Mouse (Mus musculus): ENCODE data around the gene Spice1. TPM values are rescaled to one million over a fixed set of nuclear protein-coding genes. Genes with fewer than 3 reads are reported as not detected.
A peak's percentile ranks its signal among the peaks of the same experiment; 100 is the strongest.

The Spice1 gene
- total and polyA plus RNA-seq, 2 experiments from 2014 or later = 6.0 to 8.4 TPM

GRCm38 (mm10) chr16:44356291-44356690, 9.4 kb downstream of the Spice1 start:
- Histone ChIP-seq H3K36me3 (replicated peaks; ENCODE audit: control insufficient read depth, insufficient read depth, low read length) (0 out of 2 replicates have a peak, but pooled peaks cover 14% of the 10 kb centered on the region), H3K9ac (replicated peaks; ENCODE audit: low read depth, low read length) (no peak overlapping the region), H3K4me1 (ENCODE audit: control insufficient read depth, insufficient read depth) (no peaks in the 10 kb centered on the region), H3K27me3 (ENCODE audit: control insufficient read depth, insufficient read depth, low read length) (no peaks in the 10 kb centered on the region), H3K4me3 (ENCODE audit: low read depth, low read length) (no peak overlapping the region), H3K27ac (ENCODE audit: low read depth) (peak overlapping the region; percentile 71), H3K4me2 (ENCODE audit: low read depth, low read length) (no peak overlapping the region), H3K9me3 (replicated peaks; ENCODE audit: control insufficient read depth, low read length) (no peaks in the 10 kb centered on the region)
- WGBS = 49% methylated on average over 7 of the region's 7 CpGs
- ATAC-seq (ENCODE audit: insufficient read depth, low read depth) (no peak), DNase-seq (ENCODE audit: low spot score) (no peak)
- TF ChIP-seq CTCF (IDR thresholded peaks at IDR 0.05; ENCODE audit: low read depth) (no peak), EP300 (IDR thresholded peaks at IDR 0.05; ENCODE audit: low read depth) (no peak)

GRCm38 (mm10) chr16:44357571-44358268, 10.8 kb downstream of the Spice1 start:
- H3K9ac ChIP-seq (replicated peaks; ENCODE audit: low read depth, low read length) = no peak overlapping the region
- 70% methylated on average over 4 of the region's 4 CpGs for WGBS
- 0 out of 2 replicates have a peak, but pooled peaks cover 18% of the 10 kb centered on the region for H3K36me3 ChIP-seq (replicated peaks; ENCODE audit: control insufficient read depth, insufficient read depth, low read length)
- H3K27ac ChIP-seq (ENCODE audit: low read depth) = peak overlapping the region; percentile 53
- no peaks in the 10 kb centered on the region for H3K9me3 ChIP-seq (replicated peaks; ENCODE audit: control insufficient read depth, low read length)
- DNase-seq (ENCODE audit: low spot score) = peak; percentile 72
- no peaks in the 10 kb centered on the region for H3K4me1 ChIP-seq (ENCODE audit: control insufficient read depth, insufficient read depth)
- H3K27me3 ChIP-seq (ENCODE audit: control insufficient read depth, insufficient read depth, low read length) = no peaks in the 10 kb centered on the region
- H3K4me2 ChIP-seq (ENCODE audit: low read depth, low read length) = no peak overlapping the region
- ATAC-seq (ENCODE audit: insufficient read depth, low read depth) = peak; percentile 82
- no peak for TF ChIP-seq CTCF (IDR thresholded peaks at IDR 0.05; ENCODE audit: low read depth)
- no peak overlapping the region for H3K4me3 ChIP-seq (ENCODE audit: low read depth, low read length)

- 86% methylated on average over 10 of the region's 10 CpGs for WGBS
- ATAC-seq (ENCODE audit: insufficient read depth, low read depth) (no peak; the same call in 1 of the 2 replicates), DNase-seq (ENCODE audit: low spot score) (peak; percentile 28)
- H3K9ac ChIP-seq (replicated peaks; ENCODE audit: low read depth, low read length) = no peak overlapping the region
- peaks cover 34% of the 10 kb centered on the region for H3K36me3 ChIP-seq (replicated peaks; ENCODE audit: control insufficient read depth, insufficient read depth, low read length)
- TF ChIP-seq CTCF (IDR thresholded peaks at IDR 0.05; ENCODE audit: low read depth) (peak; percentile 73), EP300 (IDR thresholded peaks at IDR 0.05; ENCODE audit: low read depth) (no peak)
- no peak overlapping the region for H3K4me2 ChIP-seq (ENCODE audit: low read depth, low read length)
- H3K4me3 ChIP-seq (ENCODE audit: low read depth, low read length) = no peak overlapping the region
- H3K27ac ChIP-seq (ENCODE audit: low read depth) = no peak overlapping the region
- H3K4me1 ChIP-seq (ENCODE audit: control insufficient read depth, insufficient read depth) = no peaks in the 10 kb centered on the region
- H3K9me3 ChIP-seq (replicated peaks; ENCODE audit: control insufficient read depth, low read length) = no peaks in the 10 kb centered on the region
- no peaks in the 10 kb centered on the region for H3K27me3 ChIP-seq (ENCODE audit: control insufficient read depth, insufficient read depth, low read length)
Observed at GRCm38 (mm10) chr16:44361921-44362890, 15.3 kb downstream of the Spice1 start.

GRCm38 (mm10) chr16:44365522-44365921, 18.6 kb downstream of the Spice1 start:
- H3K27me3 ChIP-seq (ENCODE audit: control insufficient read depth, insufficient read depth, low read length) = no peaks in the 10 kb centered on the region
- no peak overlapping the region for H3K4me3 ChIP-seq (ENCODE audit: low read depth, low read length)
- ATAC-seq (ENCODE audit: insufficient read depth, low read depth) (no peak), DNase-seq (ENCODE audit: low spot score) (no peak)
- no peak for TF ChIP-seq CTCF (IDR thresholded peaks at IDR 0.05; ENCODE audit: low read depth)
- TF ChIP-seq EP300 (IDR thresholded peaks at IDR 0.05; ENCODE audit: low read depth) = no peak
- no peaks in the 10 kb centered on the region for H3K9me3 ChIP-seq (replicated peaks; ENCODE audit: control insufficient read depth, low read length)
- 78% methylated on average over 7 of the region's 7 CpGs for WGBS
- no peak overlapping the region for H3K9ac ChIP-seq (replicated peaks; ENCODE audit: low read depth, low read length)
- no peak overlapping the region for H3K4me2 ChIP-seq (ENCODE audit: low read depth, low read length)
- H3K4me1 ChIP-seq (ENCODE audit: control insufficient read depth, insufficient read depth) = no peaks in the 10 kb centered on the region
- H3K27ac ChIP-seq (ENCODE audit: low read depth) = no peak overlapping the region
- peaks cover 41% of the 10 kb centered on the region for H3K36me3 ChIP-seq (replicated peaks; ENCODE audit: control insufficient read depth, insufficient read depth, low read length)

- H3K4me2 ChIP-seq (ENCODE audit: low read depth, low read length) = no peak overlapping the region
- no peaks in the 10 kb centered on the region for H3K27me3 ChIP-seq (ENCODE audit: control insufficient read depth, insufficient read depth, low read length)
- H3K4me1 ChIP-seq (ENCODE audit: control insufficient read depth, insufficient read depth) = no peaks in the 10 kb centered on the region
- ATAC-seq (ENCODE audit: insufficient read depth, low read depth) (no peak), DNase-seq (ENCODE audit: low spot score) (no peak)
- WGBS = 89% methylated on average over 4 of the region's 4 CpGs
- H3K9ac ChIP-seq (replicated peaks; ENCODE audit: low read depth, low read length) = no peak overlapping the region
- no peaks in the 10 kb centered on the region for H3K9me3 ChIP-seq (replicated peaks; ENCODE audit: control insufficient read depth, low read length)
- no peak for TF ChIP-seq EP300 (IDR thresholded peaks at IDR 0.05; ENCODE audit: low read depth)
- TF ChIP-seq CTCF (IDR thresholded peaks at IDR 0.05; ENCODE audit: low read depth) = no peak
- peaks cover 36% of the 10 kb centered on the region for H3K36me3 ChIP-seq (replicated peaks; ENCODE audit: control insufficient read depth, insufficient read depth, low read length)
- no peak overlapping the region for H3K27ac ChIP-seq (ENCODE audit: low read depth)
- no peak overlapping the region for H3K4me3 ChIP-seq (ENCODE audit: low read depth, low read length)
Observed at GRCm38 (mm10) chr16:44375459-44375858, 28.5 kb downstream of the Spice1 start.

All from heart, postnatal 0 days (tissue).